ENCODE assay signal across 27 mouse cellular contexts in genomic region chr16:19064397-19064796, GRCm38 (mm10).
DNase-seq lines count a peak whose midpoint lies in the region; ATAC-seq and TF ChIP-seq lines count a peak whose summit lies in the region.
"Had no signal": no experiment of that assay in that cellular context is flagged by ENCODE, and none has a peak within 500 bp of the region (broad histone marks: within the 10 kb centered on the region; RNA-seq: fewer than 3 reads in every experiment).

No protein-coding gene starts in this region.

- no peak overlapping the region for H3K4me3 ChIP-seq in spleen, adult 2 months (ENCODE audit: extremely low read depth, insufficient read depth, insufficient read length)
- H3K4me3 ChIP-seq in small intestine, adult 2 months (ENCODE audit: low read depth, low read length): no peak overlapping the region
- H3K4me3 ChIP-seq: embryonic facial prominence, embryonic 10.5 days; embryonic facial prominence, embryonic 13.5 days; erythroblast, embryonic 14.5 days; forebrain, embryonic 12.5 days; forebrain, embryonic 15.5 days; heart, adult 2 months; heart, embryonic 10.5 days; heart, embryonic 13.5 days had no signal

- no peak; the same call in none of the 2 replicates for TF ChIP-seq POLR2A in spleen, adult 2 months (IDR thresholded peaks at IDR 0.05; ENCODE audit: low read depth, low read length)
- no peak for TF ChIP-seq POLR2A in small intestine, adult 2 months (IDR thresholded peaks at IDR 0.05; ENCODE audit: low read depth, low read length)

- H3K27me3 ChIP-seq in spleen, adult 2 months (ENCODE audit: control insufficient read depth, insufficient read depth, low read length): no peaks in the 10 kb centered on the region
- H3K27me3 ChIP-seq in small intestine, adult 2 months (ENCODE audit: control insufficient read depth, insufficient read depth, low read length): no peaks in the 10 kb centered on the region
- H3K27me3 ChIP-seq: embryonic facial prominence, embryonic 13.5 days; forebrain, embryonic 12.5 days; forebrain, embryonic 15.5 days; heart, embryonic 13.5 days had no signal

- H3K4me1 ChIP-seq in spleen, adult 2 months (ENCODE audit: control insufficient read depth, insufficient read depth, insufficient read length): peaks cover 6% of the 10 kb centered on the region; the same call in 1 of the 2 replicates
- no peaks in the 10 kb centered on the region for H3K4me1 ChIP-seq in small intestine, adult 2 months (ENCODE audit: control insufficient read depth, insufficient read depth, insufficient read length, low read length)
- H3K4me1 ChIP-seq: embryonic facial prominence, embryonic 10.5 days; embryonic facial prominence, embryonic 13.5 days; forebrain, embryonic 12.5 days; forebrain, embryonic 15.5 days; heart, embryonic 10.5 days; heart, embryonic 13.5 days had no signal

- H3K36me3 ChIP-seq in spleen, adult 2 months (ENCODE audit: control insufficient read depth, insufficient read depth, low read length): peaks cover 14% of the 10 kb centered on the region
- no peaks in the 10 kb centered on the region for H3K36me3 ChIP-seq in small intestine, adult 2 months (ENCODE audit: control insufficient read depth, insufficient read depth, low read length)
- H3K36me3 ChIP-seq: embryonic facial prominence, embryonic 10.5 days; embryonic facial prominence, embryonic 13.5 days; forebrain, embryonic 12.5 days; forebrain, embryonic 15.5 days; heart, embryonic 10.5 days; heart, embryonic 13.5 days had no signal

- peak overlapping the region; percentile 98 for H3K27ac ChIP-seq in spleen, adult 2 months (ENCODE audit: insufficient read depth, low read length)
- H3K27ac ChIP-seq in small intestine, adult 2 months (ENCODE audit: insufficient read depth, low read depth, low read length): 0 out of 2 replicates have a peak overlapping the region, but pooled peaks have one; percentile 34
- H3K27ac ChIP-seq: embryonic facial prominence, embryonic 10.5 days; embryonic facial prominence, embryonic 13.5 days; forebrain, embryonic 12.5 days; forebrain, embryonic 15.5 days; heart, adult 2 months; heart, embryonic 10.5 days; heart, embryonic 13.5 days; hindbrain, embryonic 14.5 days; hindbrain, postnatal 0 days had no signal

- peak; percentile 36 to 38 for DNase-seq in spleen, adult 2 months (ENCODE audit: low read depth in 1 of 2, low spot score in 2 of 2)
- no peak for DNase-seq in spleen, adult 18-20 months
- no peak for DNase-seq in right cerebral cortex, postnatal 25 days
- DNase-seq in gastrocnemius, adult 18-20 months (ENCODE audit: low spot score): no peak
- DNase-seq: adrenal gland, adult 2 months; adrenal gland, postnatal 14 days; cerebellum, adult 11-12 months; cerebellum, adult 8-10 months; cerebellum, postnatal 10 days; cerebellum, postnatal 36 days; embryo, embryonic 11 days; gastrocnemius, postnatal 10 days; gastrocnemius, postnatal 36 days; heart, adult 2 months; heart, postnatal 14 days; heart, postnatal 4 days had no signal

- TF ChIP-seq CTCF in spleen, adult 2 months (IDR thresholded peaks at IDR 0.05; ENCODE audit: extremely low read depth, insufficient read depth, insufficient read length, insufficient replicate concordance): no peak
- no peak for TF ChIP-seq CTCF in small intestine, adult 2 months (IDR thresholded peaks at IDR 0.05; ENCODE audit: extremely low read depth, insufficient read length, insufficient replicate concordance, low read depth, low read length)

- ATAC-seq in monocyte, adult 5-6 weeks (replicated peaks; ENCODE audit: insufficient number of reproducible peaks, low FRiP score, low TSS enrichment, poor library complexity, severe bottlenecking): 0 out of 2 replicates have a peak, but pooled peaks have one; percentile 13
- ATAC-seq: forebrain, embryonic 15.5 days; hindbrain, postnatal 0 days had no signal

Comparison
In these comparisons a context has a peak if more than half of its experiments do, and no peak if none do; other contexts are left out.
1. DNase-seq: peak in spleen, adult 2 months (2 of 2); none in spleen, adult 18-20 months (0 of 2), right cerebral cortex, postnatal 25 days (single experiment) and gastrocnemius, adult 18-20 months (single experiment).